Mouse (Mus musculus) cerebellum, postnatal 14 days (tissue): Measurements from ENCODE around the gene Ghr.

Source experiments
- DNase-seq, 2 experiments: peaks; one replicate each; pipeline ENCODE4 v3.0.0; 2021; ENCODE audit warnings: mixed read lengths in 2 of 2

The Ghr gene

DNA sequence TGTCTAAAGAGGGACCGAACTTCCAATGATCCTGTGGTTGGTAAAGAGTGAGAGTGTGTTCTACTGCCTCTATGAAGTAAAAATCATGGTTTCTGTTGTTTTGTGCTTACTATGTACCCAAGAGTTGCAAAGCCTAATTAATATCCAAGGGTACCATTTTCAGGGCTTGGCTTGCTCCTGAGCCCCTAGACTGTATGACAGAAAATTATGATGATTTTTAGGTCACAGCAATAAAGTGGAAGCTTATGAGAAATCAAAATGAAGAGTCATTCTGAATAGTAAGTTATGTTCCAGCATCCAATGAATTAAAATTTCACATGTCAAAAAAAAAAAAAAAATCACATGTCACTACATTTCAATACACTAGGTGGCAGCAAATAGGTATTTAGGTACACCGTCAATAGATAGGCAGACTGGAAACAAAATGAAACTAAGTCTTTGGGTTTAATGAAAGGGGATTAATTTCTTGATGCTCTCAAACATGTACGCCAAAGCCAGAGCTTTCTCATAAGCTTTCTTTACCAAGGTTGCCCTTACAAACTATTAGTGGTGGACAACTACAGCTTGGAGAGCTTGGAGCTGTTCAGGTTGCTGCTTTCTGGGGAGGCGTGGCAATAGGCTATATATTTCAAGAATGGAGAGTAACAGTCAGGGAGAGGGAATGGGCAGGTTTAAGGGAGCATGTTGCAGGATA is 227.1 kb downstream of the Ghr start:
- DNase-seq, result peak in 1 of 2 experiments; percentile 24

DNA sequence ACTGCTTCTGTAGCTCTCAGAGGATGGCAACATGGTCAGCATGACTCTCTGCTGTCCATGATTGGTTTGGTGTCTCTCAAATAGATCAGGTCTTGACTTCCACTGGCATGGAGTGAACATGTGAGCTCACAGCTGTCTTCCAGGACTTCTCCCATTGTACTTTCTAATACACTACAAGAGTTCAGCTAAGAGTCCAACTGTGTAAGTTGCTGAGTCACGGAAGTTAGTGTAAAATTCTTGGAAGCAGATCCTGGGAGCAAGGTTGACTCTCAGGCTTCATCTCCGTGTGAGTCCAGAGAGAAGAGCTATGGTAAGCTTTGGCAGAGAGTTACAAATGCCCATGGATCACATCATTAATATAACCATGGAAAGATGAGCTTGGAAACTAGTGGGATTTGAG is 229.6 kb downstream of the Ghr start:
- no peak for DNase-seq

DNA sequence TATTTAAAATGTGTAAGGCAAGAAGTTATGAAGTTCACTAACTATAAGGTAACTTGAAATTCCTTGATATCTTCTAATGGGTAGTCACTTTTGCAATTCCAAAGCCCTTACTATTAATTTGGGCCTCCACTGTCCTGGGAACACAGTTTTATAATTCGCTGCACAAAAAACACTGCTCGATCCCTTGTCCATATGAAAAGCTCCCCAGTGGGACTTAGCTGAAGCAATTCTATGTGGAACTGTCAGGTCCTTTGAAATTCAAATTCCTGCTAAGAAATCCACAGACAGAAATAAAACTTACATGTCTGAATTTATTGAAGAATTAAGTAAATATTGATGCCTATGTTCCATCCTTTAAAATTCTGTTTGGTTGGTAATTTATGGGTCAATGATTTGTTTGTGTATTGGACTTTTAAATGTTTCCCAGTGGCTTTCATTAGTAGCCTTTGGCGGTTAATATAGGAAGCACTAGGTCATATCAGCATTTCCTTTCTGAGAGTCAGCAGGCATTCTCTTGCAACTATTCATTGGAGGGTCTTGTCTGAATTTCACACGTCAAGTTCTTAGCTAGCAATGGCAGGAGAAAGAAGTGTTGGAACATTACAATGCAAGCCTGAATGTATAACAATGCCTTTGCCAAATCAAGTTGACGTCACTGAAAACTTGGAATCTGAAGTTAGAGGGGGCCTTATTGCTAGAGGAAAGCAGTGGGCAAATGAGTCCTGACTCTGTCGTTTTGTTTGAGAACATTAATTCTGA is 233.8 kb downstream of the Ghr start:
- no peak for DNase-seq

DNA sequence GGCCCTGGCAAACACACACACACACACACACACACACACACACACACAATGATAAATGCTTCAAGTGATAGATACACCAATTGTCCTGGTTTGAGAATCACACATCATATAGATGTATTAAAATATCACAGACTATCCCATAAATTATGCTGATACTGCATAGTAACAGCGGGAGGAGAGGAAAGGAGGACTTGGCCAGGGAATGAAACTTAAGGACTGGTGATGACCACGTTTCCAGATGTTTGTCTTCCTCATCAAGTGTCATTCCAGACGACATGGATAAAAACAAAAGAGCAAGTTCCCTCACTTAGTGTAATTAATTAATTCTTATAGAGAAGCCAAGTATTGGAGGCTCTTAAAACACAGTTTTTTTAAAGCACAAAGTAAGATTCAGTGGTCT is 236.6 kb downstream of the Ghr start:
- DNase-seq, result no peak

DNA sequence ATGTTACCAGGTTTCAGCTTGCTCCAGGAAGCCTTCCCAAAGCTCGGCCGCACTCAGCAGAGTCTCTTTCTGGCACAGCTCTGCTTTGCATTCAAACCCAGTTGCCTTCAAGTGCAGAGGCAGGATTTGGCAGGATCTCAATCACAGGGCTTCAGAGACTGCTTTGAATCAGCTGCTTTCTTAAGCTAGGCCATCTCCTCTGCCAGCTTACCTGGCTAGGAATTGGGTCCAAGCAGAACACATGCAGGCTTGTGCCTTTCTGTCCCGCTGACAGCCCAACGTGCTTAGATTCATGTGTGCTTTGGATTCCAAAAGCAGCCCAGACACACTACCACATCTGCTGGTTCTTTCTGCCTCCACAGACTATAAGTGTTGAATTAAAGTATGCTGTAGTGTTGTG is 238.7 kb downstream of the Ghr start:
- peak; percentile 10 to 31 for DNase-seq

DNA sequence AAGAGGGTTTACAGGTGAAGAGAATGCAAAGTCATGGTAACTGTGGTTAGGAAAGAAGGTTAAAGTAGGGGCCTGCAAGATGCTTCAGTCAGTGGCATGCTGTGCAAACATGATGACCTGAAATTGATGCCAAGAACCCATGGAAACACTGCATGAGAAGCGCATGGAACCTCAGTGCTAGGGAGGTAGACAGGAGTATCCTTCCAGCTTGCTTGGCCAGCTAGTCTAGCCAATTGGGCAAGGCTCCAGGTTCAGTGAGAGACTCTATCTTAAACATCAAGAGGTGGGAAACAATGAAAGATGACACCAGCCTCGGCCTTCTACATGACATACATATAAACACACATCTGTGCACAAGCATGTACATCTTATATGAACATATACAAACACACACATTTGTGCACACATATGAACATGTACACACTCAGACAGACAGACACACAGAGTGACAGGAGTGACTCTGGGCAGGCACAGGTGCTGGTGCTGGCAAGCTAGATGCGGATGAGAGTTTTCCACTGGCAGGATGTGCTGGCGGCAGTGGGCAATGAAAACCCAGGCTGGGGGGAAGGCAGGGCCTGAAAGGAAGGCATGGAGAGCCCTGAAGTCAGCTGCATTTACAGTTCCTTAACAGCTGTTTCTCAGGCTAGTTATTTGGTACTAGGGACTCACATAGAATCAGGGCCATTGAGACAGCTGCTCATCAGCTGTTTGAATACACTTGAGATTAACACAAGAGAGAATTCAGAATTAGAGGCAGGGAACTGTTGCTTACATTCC is 241.3 kb downstream of the Ghr start:
- peak; percentile 85 to 87 for DNase-seq

DNA sequence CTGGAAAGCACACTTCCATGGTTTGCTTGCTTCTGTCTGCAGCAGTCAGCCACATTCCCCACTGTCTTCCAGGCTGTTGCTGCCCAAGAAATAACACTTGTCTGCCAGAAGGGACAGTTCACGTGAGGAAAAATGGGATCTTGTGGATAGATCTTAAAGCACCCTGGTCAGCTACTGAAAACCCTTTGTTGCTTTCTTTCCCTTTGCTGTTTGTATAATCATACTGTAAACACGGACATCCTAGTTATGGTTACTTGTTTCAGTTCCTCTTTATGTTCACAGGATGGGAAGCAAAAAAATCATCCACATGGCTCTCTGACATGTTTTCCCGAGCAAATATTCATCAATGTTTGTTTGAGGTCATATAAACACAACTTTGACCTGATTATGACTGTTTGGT is 243.4 kb downstream of the Ghr start:
- no peak for DNase-seq

DNA sequence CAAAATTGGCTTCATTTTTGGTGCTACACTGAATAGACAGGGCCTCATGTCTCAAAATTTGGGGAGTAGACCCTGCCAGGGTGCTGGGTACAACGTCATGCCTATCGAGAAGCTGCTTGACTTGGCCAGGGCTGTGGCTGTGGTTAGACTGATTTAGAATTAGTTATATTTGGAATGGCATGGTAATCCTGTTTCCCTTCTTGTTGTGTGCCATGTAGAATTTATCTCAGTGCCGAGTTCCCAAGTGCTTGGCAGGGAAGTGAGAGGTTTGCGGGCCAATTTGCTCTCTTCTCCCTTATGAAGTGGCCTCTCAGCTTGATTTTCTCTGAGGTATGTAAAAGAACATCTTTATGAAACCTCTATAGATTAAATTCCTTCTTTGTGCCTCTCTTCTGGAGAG is 250.8 kb downstream of the Ghr start:
- no peak for DNase-seq

DNA sequence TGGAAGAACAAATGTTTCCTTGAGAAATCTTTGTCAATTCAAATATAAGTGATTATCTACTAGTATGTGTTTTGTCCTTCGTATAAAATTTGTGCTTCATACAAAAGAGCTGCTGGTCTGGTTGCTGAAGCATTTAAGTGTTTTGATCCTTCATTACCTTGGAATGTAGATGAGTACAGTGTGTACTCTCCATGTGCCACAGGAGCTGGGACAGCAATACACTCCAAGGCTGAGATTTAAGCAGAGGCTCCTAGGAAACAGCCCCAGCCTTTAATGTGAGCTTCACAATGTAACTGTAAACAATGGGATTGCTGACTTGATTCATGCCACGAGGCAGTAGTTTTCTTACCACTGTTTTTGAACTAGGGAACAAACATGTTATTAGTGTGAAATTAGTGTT is 251.5 kb downstream of the Ghr start:
- no peak for DNase-seq

DNA sequence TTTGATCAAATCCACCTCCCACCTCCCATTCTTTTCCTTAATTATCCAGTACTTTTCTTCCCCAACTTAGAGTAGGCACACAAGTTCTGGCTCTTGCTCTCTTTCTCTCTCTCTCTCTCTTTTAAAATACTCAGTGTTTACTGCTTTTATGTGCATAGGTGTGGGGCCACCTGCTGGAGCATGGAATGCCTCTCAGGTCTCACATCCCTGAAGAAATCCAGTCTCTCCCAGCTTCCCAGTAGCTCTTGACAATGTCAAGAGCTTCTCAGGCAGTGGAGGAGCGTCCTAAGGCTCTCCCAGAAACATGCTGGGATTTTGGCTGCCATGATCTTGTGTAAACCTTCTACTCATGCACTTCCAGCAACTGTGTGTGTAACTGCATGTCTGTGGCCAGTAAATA is 253.0 kb downstream of the Ghr start:
- no peak for DNase-seq

DNA sequence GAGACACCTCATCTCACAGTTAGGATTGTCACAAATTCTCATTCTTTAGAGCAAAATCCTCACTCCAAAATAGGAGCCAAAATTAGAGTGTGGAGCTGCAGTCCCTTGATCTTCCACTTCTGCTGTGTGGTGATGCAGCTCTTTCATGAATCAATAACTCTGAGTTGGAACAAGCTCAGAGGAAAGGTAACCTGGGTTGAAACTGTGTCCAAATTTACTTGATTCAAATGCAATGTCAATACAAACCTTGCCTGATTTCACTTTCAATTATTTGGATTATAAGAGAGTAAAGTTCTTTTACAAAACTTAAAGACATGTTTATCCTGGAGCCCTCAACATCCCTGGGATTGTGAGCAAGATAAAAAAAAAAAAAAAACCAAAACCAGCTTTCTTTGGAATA is 260.3 kb downstream of the Ghr start:
- DNase-seq, result no peak

DNA sequence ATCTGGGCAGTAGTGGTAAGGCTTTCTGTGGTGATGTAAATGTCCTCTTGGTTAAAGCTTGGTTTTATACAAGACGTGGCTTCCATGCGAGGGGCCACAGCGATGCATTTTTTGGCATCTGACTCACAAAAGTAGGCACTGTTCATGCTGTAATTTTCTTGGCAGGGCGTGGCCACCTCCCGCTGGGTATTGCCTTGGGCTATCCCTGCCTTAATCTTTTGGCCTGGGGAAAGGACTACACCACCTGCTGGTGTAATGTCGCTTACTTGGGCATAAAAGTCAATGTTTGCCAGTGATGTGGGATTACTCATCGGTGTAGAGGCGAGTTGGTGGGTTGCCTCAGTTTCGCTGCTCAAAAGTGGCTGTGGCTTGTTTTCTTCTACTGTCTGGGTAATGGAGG is 263.4 kb downstream of the Ghr start:
- DNase-seq, result peak in 1 of 2 experiments; percentile 7

DNA sequence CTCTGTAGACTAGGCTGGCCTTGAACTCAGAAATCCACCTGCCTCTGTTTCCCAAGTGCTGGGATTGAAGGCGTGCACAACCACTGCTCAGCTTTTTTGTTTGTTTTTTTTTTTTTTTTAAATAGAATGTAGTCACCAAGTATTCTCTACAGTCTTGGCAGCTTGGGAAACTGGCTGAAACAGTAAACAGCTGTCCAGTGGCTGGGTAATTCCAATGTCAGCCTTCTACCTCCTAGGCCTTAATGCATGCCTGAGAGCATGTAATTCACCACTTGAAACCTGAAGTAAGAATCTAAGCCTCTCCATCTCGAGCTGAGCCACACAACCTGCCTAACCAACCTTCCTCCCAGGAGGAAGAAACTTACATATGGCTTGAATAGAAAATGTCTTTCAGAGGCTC is 266.7 kb downstream of the Ghr start:
- DNase-seq, result no peak

DNA sequence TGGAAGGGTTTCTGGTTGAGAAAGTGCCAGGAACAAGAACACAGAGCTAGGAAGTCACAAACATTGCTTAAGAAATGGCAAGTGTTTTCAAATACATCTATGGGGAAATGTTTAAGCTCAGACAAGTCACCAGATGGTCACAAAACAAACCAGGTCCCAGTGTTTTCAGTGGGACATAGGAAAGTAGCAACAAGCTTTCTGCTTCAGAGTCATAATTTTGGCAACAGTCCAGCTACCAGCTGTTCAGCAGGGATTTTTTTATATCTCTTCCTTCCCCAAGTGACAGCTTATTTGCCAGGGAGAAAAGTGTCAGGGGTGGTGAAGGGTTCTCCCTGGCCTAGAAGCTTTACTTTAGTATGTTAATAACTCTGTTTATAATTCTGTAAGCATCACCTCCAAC is 270.4 kb downstream of the Ghr start:
- DNase-seq, result peak in 1 of 2 experiments; percentile 2

DNA sequence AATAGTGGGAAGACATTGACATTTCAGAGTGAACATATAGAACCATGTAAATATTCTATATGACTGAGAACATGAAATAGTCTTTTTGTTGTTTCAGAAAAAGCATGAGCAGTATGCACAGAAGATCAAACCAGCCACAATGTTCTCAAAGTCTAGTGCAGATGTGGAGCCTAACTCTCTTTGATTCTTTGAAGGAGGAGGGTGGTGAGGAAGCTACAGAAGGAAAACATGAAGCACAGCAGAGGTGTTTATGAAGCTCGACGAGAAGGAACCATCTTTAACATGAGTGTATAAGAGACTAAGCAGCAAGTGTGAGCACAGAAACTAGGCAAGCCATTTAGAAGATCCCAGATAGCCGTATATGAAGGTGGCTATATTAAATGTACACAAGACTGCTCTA is 273.4 kb downstream of the Ghr start:
- no peak for DNase-seq

DNA sequence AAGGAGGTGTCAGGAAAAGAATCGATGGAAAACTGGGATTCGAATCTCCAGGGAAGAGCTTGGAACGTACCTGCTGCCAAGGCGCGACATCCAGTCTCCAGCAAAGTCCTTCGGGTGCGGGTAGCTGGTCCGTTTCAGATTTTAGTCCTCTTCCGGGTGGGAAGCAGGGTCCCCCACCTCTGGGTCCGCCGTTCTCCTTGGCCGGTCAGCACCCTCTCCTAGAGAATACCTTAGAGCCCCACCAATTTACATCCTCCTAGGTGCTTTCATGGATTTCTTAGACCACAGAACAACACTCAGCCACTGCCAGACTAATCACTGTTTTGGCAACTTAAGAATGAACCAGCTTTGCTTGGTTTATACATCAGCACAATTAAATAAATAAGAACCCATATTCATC is 279.9 kb downstream of the Ghr start, which contains the start of gene Ccdc152:
Ccdc152 (minus strand) TSS at position 101 of the 400 bp plus-strand sequence.
- no peak for DNase-seq

DNA sequence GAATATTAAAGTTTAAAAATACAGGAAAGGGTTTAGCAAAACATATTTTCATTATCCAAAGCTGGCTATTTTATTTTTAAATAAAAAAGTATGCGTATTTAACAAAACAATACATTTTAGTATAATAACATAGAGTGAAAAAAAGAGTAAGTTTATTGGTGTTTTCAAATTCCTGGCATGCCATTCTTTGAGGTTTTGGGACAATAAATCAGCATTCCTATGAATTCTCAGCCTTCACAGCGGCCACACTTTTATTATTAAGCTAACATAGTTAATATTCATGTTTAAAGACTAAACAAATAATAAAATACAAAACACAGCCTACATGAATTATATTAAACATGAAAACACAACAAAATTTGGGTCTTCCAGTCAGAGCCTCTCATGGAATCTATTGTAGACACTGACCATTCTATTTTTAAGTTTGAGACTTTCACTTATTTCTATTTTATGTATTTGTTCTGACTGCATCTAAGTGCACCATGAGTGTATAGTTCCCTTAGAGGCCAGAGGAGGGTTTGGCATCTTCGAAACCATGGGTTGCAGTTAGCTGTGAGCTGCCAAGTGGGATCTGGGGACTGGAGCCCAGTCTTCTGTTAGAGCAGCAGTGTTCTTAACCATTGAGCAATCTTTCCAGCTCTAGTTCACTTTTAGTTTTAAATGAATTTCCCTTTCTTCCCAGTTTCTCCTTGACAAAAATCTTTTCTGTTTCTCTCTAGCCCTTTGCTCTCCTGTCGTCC is 282.8 kb downstream of the Ghr start:
- DNase-seq, result no peak

DNA sequence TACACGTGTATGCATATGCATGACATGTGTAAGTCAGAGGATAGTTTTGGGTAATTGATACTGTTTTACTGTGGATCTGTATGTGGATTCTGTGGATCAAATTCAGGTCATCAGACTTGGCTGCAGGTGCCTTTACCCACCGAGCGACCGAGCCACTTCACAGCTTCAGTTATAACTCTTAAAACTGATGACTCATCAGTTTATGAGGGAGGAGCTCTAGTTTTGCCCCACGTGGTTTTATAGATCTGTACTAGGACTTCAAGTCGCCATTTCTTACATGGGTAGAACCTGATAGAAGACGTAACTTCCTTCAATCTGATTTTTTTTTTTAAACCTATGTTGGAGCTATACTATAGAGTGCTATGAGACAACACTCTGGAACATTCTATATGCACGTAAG is 285.7 kb downstream of the Ghr start:
- DNase-seq, result no peak

DNA sequence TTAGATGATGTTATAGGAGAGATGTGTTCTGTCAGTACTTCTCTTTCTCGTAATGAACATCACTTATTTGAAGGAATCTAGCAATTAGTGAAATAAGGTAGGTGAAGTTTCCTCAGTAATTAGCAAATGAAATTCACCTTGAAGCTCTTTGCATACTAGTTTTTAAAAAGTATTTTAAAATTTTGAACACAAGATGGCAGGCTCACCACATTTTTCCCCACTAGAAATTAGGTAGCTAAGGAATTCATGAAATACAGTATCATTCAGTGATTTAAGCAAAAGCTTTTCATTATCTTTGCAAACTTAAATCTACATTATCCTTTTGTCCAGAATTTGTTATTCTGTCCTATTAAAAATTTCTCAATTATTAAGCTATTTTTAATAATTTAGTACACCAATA is 287.3 kb downstream of the Ghr start:
- peak in 1 of 2 experiments; percentile 18 for DNase-seq

DNA sequence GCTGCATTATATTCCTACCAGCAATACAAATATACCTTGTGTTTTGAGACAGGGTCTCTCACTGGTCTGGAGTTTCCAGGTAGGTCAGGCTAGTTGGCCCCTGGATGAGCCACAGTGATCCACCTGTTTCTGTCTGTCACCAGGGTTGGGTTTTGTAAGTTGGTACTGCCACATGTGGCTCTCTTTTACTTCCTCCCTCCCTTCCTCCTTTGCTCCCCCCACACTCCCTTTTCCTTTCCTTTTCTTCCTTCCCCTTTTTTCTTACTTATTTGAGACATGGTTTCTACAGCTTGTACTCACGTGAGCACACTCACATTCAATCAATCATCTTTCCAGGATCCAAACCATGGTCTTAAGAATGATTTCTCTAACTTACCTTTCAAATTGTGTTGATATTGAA is 289.8 kb downstream of the Ghr start:
- DNase-seq, result no peak

DNA sequence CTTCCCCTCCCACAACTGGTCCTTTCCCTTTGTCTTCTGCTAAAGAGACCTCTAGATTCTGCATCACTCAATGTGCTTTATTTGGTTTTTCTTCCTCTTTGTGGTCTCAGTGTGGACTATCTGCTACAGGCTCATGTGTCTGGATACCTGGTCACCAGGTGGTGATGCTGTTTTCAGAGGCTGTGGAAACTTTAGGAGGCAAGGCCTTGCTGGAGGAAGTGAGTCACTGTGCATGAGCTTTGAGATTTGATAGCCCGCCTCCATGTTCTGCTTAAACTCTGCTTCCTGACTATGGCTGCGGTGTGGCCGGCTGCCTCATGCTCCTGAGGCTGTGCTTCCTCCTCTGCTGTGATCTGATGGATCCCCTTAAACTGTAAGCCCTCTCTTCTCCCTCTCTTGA is 292.9 kb downstream of the Ghr start:
- DNase-seq, result no peak

DNA sequence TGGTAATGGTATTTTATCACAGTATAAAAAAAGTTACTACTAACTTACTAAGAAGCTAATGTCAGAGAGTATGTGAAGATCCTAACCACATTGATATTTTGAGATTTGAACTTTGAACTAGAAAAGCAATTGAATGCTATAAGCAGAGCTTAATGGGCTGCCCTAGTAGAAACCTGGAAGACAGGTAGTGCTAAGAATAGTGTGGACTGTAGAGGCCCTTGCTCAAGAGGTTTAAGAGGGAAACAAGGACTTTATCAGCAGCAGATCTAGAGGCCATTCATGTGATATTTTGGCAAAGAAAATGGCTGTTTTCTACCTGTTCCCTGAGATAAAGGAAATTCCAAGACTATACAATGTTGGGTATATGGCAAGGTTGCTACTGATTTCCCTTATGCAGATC is 297.3 kb downstream of the Ghr start:
- DNase-seq, result no peak

DNA sequence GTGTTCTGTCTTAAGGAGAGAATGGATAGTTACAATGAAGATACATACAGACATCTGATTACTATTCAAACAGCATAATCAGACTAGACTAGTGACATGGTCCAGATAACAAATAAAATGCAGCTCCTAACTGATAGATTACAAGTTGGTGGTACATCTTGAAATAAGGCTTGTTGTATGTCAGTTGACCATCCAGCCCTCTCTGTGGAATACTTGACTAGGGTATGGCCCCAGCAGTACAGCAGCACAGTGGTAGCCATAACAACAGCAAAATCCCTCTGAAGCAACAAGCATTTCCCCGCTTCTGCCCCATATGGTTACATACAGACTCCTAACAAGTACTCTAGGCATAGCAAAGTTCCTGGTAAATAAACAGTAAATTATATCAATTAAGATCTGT is 301.6 kb downstream of the Ghr start:
- no peak for DNase-seq
